Mouse (Mus musculus) CD8-positive naive resting alpha-beta T cell, adult 2 months (primary cell): ENCODE data around the gene C1qtnf4.

Experiments
- DNase-seq, 2 experiments: peaks; one replicate each; pipeline ENCODE4 v3.0.0; 2022; ENCODE audit warnings: low read depth in 2 of 2, low spot score in 2 of 2

The C1qtnf4 gene

DNA sequence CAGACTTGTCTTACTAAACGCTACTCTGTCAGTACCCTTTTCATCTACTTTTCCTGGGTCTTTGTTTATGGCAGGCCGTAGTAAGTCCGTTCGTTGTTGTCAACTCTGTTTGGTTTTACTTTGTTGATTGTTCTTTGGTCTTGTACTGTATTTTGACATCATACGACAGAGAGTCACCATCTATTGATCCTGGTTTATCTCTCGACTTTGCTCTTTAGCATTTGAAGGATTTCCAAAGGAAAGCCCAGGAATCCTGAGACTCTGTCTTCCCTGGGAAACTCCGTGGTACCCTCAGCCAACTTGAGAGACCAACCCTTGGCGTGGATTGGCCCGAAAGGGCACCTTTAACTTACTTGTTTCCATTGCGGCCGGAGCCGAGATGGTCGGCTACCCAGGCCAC lies 42.9 kb downstream of the C1qtnf4 start:
- DNase-seq, result no peak

DNA sequence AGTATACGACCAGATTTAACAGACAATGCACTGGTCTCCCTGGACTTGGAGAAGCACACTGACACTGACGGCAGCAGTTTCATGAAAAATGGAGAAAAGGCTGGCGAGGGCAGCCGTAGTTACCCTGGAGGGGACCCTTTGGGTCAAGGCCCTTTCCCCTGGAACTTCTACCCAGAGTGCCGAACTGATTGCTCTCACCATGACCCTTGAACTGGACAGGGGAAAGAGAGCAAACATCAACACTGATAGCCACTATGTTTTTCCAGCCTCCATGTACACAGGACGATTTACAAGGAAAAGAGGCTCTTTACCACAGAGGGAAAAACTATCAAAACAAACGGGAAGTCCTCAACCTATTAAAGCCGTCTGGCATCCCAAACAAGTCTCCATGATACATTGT lies 46.2 kb downstream of the C1qtnf4 start:
- DNase-seq, result no peak

DNA sequence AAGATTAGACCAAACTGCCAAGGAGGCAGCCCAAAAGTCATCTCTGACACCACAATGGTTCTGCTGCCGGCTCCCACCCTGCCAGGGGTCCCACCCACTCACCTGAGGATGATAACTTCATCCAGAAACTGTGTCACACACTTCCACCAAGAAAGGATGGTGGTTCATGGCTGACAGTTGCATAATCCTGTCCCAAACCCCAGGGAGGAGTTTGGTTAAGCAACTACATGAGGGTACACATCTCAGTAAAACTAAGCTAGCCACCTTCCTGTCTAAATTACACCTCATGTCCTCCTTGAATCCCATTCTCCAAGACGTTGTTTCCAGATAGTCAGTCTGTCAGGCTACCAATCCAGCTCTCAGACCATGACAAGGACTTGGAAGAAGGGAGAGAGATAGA lies 46.6 kb downstream of the C1qtnf4 start:
- no peak for DNase-seq

GRCm38 (mm10) chr2:90938362-90938761 lies 52.7 kb downstream of the C1qtnf4 start:
- no peak for DNase-seq

GRCm38 (mm10) chr2:90939750-90940149 lies 54.1 kb downstream of the C1qtnf4 start:
- DNase-seq, result no peak
